Mouse (Mus musculus): ENCODE data around the gene Mlip.

Gene Mlip

GRCm38 (mm10) chr9:77347704-77348103 lies 5.1 kb downstream of the Mlip start:
- DNase-seq (ENCODE audit: low read depth, low spot score) = no peak

- DNase-seq (ENCODE audit: low read depth, low spot score) = no peak
These were observed 8.5 kb downstream of the Mlip start for GRCm38 (mm10) chr9:77344318-77344717.

- no peak for DNase-seq (ENCODE audit: low read depth, low spot score)
These were observed 12.5 kb downstream of the Mlip start for GRCm38 (mm10) chr9:77340159-77340862.

GRCm38 (mm10) chr9:77339571-77340148 lies 13.1 kb downstream of the Mlip start:
- no peak for DNase-seq (ENCODE audit: low read depth, low spot score)

GRCm38 (mm10) chr9:77335370-77335769 lies 17.4 kb downstream of the Mlip start:
- DNase-seq (ENCODE audit: low read depth, low spot score) = no peak

GRCm38 (mm10) chr9:77318346-77318745 lies 34.4 kb downstream of the Mlip start:
- no peak for DNase-seq (ENCODE audit: low read depth, low spot score)

- no peak for DNase-seq (ENCODE audit: low read depth, low spot score)
These were observed 42.2 kb downstream of the Mlip start for GRCm38 (mm10) chr9:77310548-77310947.

- no peak for DNase-seq (ENCODE audit: low read depth, low spot score)
These were observed 47.4 kb downstream of the Mlip start for GRCm38 (mm10) chr9:77305417-77305816.

- DNase-seq (ENCODE audit: low read depth, low spot score) = no peak
These were observed 50.4 kb downstream of the Mlip start for GRCm38 (mm10) chr9:77302340-77302739.

GRCm38 (mm10) chr9:77287958-77288357 lies 64.8 kb downstream of the Mlip start:
- DNase-seq (ENCODE audit: low read depth, low spot score) = no peak

- no peak for DNase-seq (ENCODE audit: low read depth, low spot score)
These were observed 73.4 kb downstream of the Mlip start for GRCm38 (mm10) chr9:77279371-77279770.

GRCm38 (mm10) chr9:77278055-77278454 lies 74.7 kb downstream of the Mlip start:
- no peak for DNase-seq (ENCODE audit: low read depth, low spot score)

GRCm38 (mm10) chr9:77277270-77277669 lies 75.5 kb downstream of the Mlip start:
- DNase-seq (ENCODE audit: low read depth, low spot score) = no peak

- DNase-seq (ENCODE audit: low read depth, low spot score) = no peak
These were observed 76.2 kb downstream of the Mlip start for GRCm38 (mm10) chr9:77276451-77277154.

GRCm38 (mm10) chr9:77272727-77273126 lies 80.0 kb downstream of the Mlip start:
- no peak for DNase-seq (ENCODE audit: low read depth, low spot score)

- no peak for DNase-seq (ENCODE audit: low read depth, low spot score)
These were observed 87.3 kb downstream of the Mlip start for GRCm38 (mm10) chr9:77265268-77266017.

- DNase-seq (ENCODE audit: low read depth, low spot score) = no peak
These were observed 93.7 kb downstream of the Mlip start for GRCm38 (mm10) chr9:77259052-77259451.

GRCm38 (mm10) chr9:77258265-77258664 lies 94.5 kb downstream of the Mlip start:
- DNase-seq (ENCODE audit: low read depth, low spot score) = no peak

GRCm38 (mm10) chr9:77254514-77254913 lies 98.3 kb downstream of the Mlip start:
- no peak for DNase-seq (ENCODE audit: low read depth, low spot score)

GRCm38 (mm10) chr9:77252761-77253160 lies 100.0 kb downstream of the Mlip start:
- no peak for DNase-seq (ENCODE audit: low read depth, low spot score)

- no peak for DNase-seq (ENCODE audit: low read depth, low spot score)
These were observed 100.6 kb downstream of the Mlip start for GRCm38 (mm10) chr9:77252134-77252533.

GRCm38 (mm10) chr9:77251511-77252112 lies 101.2 kb downstream of the Mlip start:
- DNase-seq (ENCODE audit: low read depth, low spot score) = no peak

Data from retina, postnatal 7 days (tissue).